Mouse (Mus musculus): ENCODE measurements around the gene Mef2a.

DNA sequence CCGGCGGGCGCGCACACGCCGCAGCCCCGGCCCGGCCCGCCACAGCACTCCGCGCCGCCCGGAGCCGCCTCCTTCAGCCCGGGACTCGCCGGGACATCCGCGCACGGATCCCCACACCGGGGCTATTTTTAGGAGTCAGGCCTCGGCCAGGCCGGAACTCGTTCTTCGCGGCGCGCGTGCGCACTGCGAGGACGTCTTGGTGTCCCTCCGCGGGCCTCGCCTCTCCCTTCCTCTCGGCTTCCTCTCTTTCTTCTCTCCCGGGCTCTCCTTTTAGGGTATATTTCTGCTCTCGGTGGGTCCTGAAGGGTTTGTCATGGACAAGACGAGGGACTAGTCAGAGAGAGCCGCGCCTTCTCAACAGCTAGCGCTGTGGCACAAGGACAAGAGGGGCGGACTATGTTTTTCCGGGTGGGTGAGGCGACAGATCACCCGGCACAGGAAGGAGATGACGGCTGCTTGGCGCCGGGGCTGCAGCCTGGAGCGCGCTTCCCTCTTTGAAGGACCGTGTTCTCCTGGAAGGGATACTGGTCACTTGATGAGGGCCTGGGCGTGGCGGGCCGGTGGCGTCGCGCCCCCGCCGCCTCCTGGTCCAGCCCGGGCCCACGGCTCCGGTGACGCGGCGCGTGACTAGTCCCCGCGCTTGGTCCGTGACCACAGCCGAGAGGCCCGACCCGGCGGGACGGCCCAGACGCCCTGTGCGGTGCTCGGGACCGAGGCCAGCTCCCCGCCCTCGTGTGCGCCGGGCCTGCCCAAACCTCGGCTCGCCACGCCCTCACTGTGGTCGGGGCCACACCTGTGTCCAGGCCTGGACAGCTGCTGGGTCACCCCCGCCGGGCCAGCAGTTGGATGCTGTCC lies at the start of gene Mef2a:
- TF ChIP-seq CTCF (IDR thresholded peaks at IDR 0.05; ENCODE audit: extremely low read depth, insufficient read depth, insufficient read length, insufficient replicate concordance) (no peak), POLR2A (IDR thresholded peaks at IDR 0.05; ENCODE audit: low read depth, low read length) (peak; percentile 86)

Measured in spleen, adult 2 months (tissue).